26 mouse cellular contexts compared by ENCODE assay signal in genomic region chr3:105006101-105006500, GRCm38 (mm10). TPM values are rescaled to one million over a fixed set of nuclear protein-coding genes. Genes with fewer than 3 reads are reported as not detected.
DNase-seq lines count a peak whose midpoint lies in the region; ATAC-seq and TF ChIP-seq lines count a peak whose summit lies in the region.
"Had no signal": no experiment of that assay in that cellular context is flagged by ENCODE, and none has a peak within 500 bp of the region (broad histone marks: within the 10 kb centered on the region; RNA-seq: fewer than 3 reads in every experiment).

No protein-coding gene starts in this region.

- H3K9me3 ChIP-seq in lung, postnatal 0 days (ENCODE audit: low read length): no peaks in the 10 kb centered on the region
- H3K9me3 ChIP-seq: embryonic facial prominence, embryonic 13.5 days; embryonic facial prominence, embryonic 15.5 days; forebrain, embryonic 10.5 days; forebrain, embryonic 12.5 days had no signal

- DNase-seq in heart, adult 11 months: peak; percentile 29
- no peak for DNase-seq in heart, adult 9 months (ENCODE audit: low spot score in 2 of 2)
- DNase-seq in lung, postnatal 0 days (ENCODE audit: low spot score): no peak
- no peak for DNase-seq in lung, postnatal 14 days
- DNase-seq in Patski (ENCODE audit: low read depth, low spot score): peak; percentile 93
- DNase-seq in retina, postnatal 1 day: no peak
- DNase-seq: adrenal gland, adult 2 months; adrenal gland, postnatal 10 days; adrenal gland, postnatal 25 days; B cell, adult 2 months; cerebellum, adult 11 months; cerebellum, adult 18-20 months; cerebellum, adult 8-10 months; cerebellum, adult 9-11 months; cerebellum, postnatal 14 days; cerebellum, postnatal 36 days; embryo, embryonic 11 days had no signal

- no peaks in the 10 kb centered on the region for H3K27me3 ChIP-seq in lung, postnatal 0 days (replicated peaks; ENCODE audit: insufficient read depth, low read length)
- no peaks in the 10 kb centered on the region for H3K27me3 ChIP-seq in Patski
- H3K27me3 ChIP-seq: CH12.LX; embryonic facial prominence, embryonic 13.5 days; embryonic facial prominence, embryonic 15.5 days had no signal

- 83% methylated on average over 6 of the region's 6 CpGs for WGBS in lung, postnatal 0 days

- POLR2A ChIA-PET in Patski (lab: Charles Lee): interaction anchor here (2.9 kb wide), 1 partner anchor 12 kb away, joined by 14 read pairs; no protein-coding TSS in a partner anchor

- no peak for TF ChIP-seq CTCF in lung, postnatal 0 days (IDR thresholded peaks at IDR 0.05)
- no peak for TF ChIP-seq CTCF in Patski (IDR thresholded peaks at IDR 0.05)

- peaks cover 53% of the 10 kb centered on the region for H3K36me3 ChIP-seq in lung, postnatal 0 days (ENCODE audit: insufficient read depth, low read length)

- in situ Hi-C loops in Patski (cut with MboI; ENCODE audit: low pct_unique_long_range_greater_than_20kb): loop anchor here (5.0 kb wide), 1 partner anchor 46 kb away; the partner anchor contains the start of gene Cttnbp2nl

- CTCF ChIA-PET in Patski (lab: Charles Lee): interaction anchor here (8.4 to 8.5 kb wide), 2 partner anchors 10 to 51 kb away, joined by 67 to 73 read pairs; no protein-coding TSS in a partner anchor

- 0 out of 2 replicates have a peak overlapping the region, but pooled peaks have one; percentile 54 for H3K27ac ChIP-seq in lung, postnatal 0 days (ENCODE audit: low read length)
- H3K27ac ChIP-seq: embryonic facial prominence, embryonic 13.5 days; embryonic facial prominence, embryonic 15.5 days; forebrain, embryonic 10.5 days; forebrain, embryonic 12.5 days had no signal

- peaks cover 9% of the 10 kb centered on the region; the same call in 1 of the 2 replicates for H3K4me1 ChIP-seq in lung, postnatal 0 days (ENCODE audit: insufficient read depth, low read depth, low read length)

- H3K9ac ChIP-seq in lung, postnatal 0 days (replicated peaks; ENCODE audit: low read depth): no peak overlapping the region
- H3K9ac ChIP-seq: embryonic facial prominence, embryonic 13.5 days; embryonic facial prominence, embryonic 15.5 days; forebrain, embryonic 12.5 days had no signal

- no peak for ATAC-seq in lung, postnatal 0 days
- ATAC-seq in Patski: peak; percentile 70
- ATAC-seq: CD4-positive, CD25-positive, alpha-beta regulatory T cell, adult 4 months; forebrain, embryonic 14.5 days; forebrain, embryonic 16.5 days had no signal

- TF ChIP-seq EP300 in lung, postnatal 0 days (IDR thresholded peaks at IDR 0.05): no peak; the same call in 1 of the 2 replicates

- no peak overlapping the region for H3K4me3 ChIP-seq in lung, postnatal 0 days (ENCODE audit: low read depth, low read length)
- H3K4me3 ChIP-seq: embryonic facial prominence, embryonic 13.5 days; embryonic facial prominence, embryonic 15.5 days; erythroblast, embryonic 14.5 days; forebrain, embryonic 10.5 days; forebrain, embryonic 12.5 days had no signal

- no peak overlapping the region for H3K4me2 ChIP-seq in lung, postnatal 0 days (replicated peaks; ENCODE audit: low read depth, low read length)
- H3K4me2 ChIP-seq: embryonic facial prominence, embryonic 13.5 days; embryonic facial prominence, embryonic 15.5 days; forebrain, embryonic 12.5 days had no signal

RNA-seq across cellular contexts. Expression of gene Wnt2b, which starts 44.4 kb away (rescaled TPM):
- polyA plus RNA-seq in lung, postnatal 0 days (2015; fragmentation: Nextera tagmentation; extraction: Ambion mirVana): 0.44 and 0.88 TPM in 2 replicates
- 1.7 TPM for polyA plus RNA-seq in Patski (2021)
- polyA plus RNA-seq: erythroblast, embryonic 14.5 days had no signal

RNA-seq across cellular contexts. Expression of gene Cttnbp2nl, which starts 46.8 kb away (rescaled TPM):
- 70.4 and 82.1 TPM in 2 replicates for polyA plus RNA-seq in lung, postnatal 0 days (2015; fragmentation: Nextera tagmentation; extraction: Ambion mirVana)
- 46.4 TPM for polyA plus RNA-seq in Patski (2021)

Comparison
In these comparisons a context has a peak if more than half of its experiments do, and no peak if none do; other contexts are left out.
1. DNase-seq: peak in heart, adult 11 months (single experiment) and Patski (single experiment); none in heart, adult 9 months (0 of 2), lung, postnatal 0 days (single experiment), lung, postnatal 14 days (single experiment) and retina, postnatal 1 day (single experiment).